Mouse (Mus musculus) liver, embryonic 13.5 days (tissue): ENCODE data around the gene Zscan5b. TPM values are rescaled to one million over a fixed set of nuclear protein-coding genes. Genes with fewer than 3 reads are reported as not detected.
"Not testable (repeated sequence)": the region's sequence is repeated elsewhere in the genome, so short reads cannot be mapped to it uniquely, and the experiment has no call there.

Experiments used
- ATAC-seq: fragments of 200-750 bp; cut with Nextera tagmentation; 2 replicates; pipeline ENCODE4 v1.8.0; 2017; ENCODE audit warnings: low read depth, mild to moderate bottlenecking, moderate number of reproducible peaks, moderate library complexity
- DNase-seq: peaks from one replicate; pipeline ENCODE4 v3.0.0; 2022
- H3K27ac ChIP-seq: fragments of 300-500 bp; sonication (generic); 2 replicates; pipeline ENCODE4 v1.5.1; 2015; ENCODE audit warnings: moderate library complexity, mild to moderate bottlenecking, inconsistent platforms
- H3K27me3 ChIP-seq: fragments of 300-500 bp; sonication (generic); 2 replicates; pipeline ENCODE4 v1.6.1; 2015; ENCODE audit warnings: mild to moderate bottlenecking, inconsistent platforms
- H3K36me3 ChIP-seq: fragments of 300-500 bp; sonication (generic); 2 replicates; pipeline ENCODE4 v1.6.1; 2015; ENCODE audit warnings: mild to moderate bottlenecking, inconsistent platforms
- H3K4me1 ChIP-seq: fragments of 300-500 bp; sonication (generic); replicated peaks from 2 replicates; pipeline ENCODE4 v1.6.1; 2015; ENCODE audit warnings: inconsistent platforms
- H3K4me2 ChIP-seq: fragments of 300-500 bp; sonication (generic); 2 replicates; pipeline ENCODE4 v1.6.1; 2015; ENCODE audit warnings: inconsistent platforms, mild to moderate bottlenecking, moderate library complexity
- H3K4me3 ChIP-seq: fragments of 300-500 bp; sonication (generic); replicated peaks from 2 replicates; pipeline ENCODE4 v1.5.1; 2015; ENCODE audit warnings: mild to moderate bottlenecking, inconsistent platforms
- H3K9ac ChIP-seq: fragments of 300-500 bp; sonication (generic); 2 replicates; pipeline ENCODE4 v1.6.1; 2015; ENCODE audit warnings: mild to moderate bottlenecking, inconsistent platforms
- H3K9me3 ChIP-seq: fragments of 300-500 bp; sonication (generic); replicated peaks from 2 replicates; pipeline ENCODE4 v1.6.1; 2016; ENCODE audit warnings: inconsistent platforms
- WGBS: fragments of 180-500 bp; shearing (Covaris S2); methylation state at CpG from one replicate; pipeline ENCODE4 v1.1.7; 2015; ENCODE audit not compliant: insufficient replicate concordance; 5-methylcytosine and 5-hydroxymethylcytosine counted together
- polyA plus RNA-seq: library from polyadenylated mRNA; unstranded; fragments of >200 nt; fragmentation: Nextera tagmentation; extraction: Ambion mirVana; gene quantifications from 2 replicates; pipeline ENCODE4 v1.2.1, GENCODE M21; 2015

The Zscan5b gene
- polyA plus RNA-seq, 1 experiment from 2014 or later = not detected

DNA sequence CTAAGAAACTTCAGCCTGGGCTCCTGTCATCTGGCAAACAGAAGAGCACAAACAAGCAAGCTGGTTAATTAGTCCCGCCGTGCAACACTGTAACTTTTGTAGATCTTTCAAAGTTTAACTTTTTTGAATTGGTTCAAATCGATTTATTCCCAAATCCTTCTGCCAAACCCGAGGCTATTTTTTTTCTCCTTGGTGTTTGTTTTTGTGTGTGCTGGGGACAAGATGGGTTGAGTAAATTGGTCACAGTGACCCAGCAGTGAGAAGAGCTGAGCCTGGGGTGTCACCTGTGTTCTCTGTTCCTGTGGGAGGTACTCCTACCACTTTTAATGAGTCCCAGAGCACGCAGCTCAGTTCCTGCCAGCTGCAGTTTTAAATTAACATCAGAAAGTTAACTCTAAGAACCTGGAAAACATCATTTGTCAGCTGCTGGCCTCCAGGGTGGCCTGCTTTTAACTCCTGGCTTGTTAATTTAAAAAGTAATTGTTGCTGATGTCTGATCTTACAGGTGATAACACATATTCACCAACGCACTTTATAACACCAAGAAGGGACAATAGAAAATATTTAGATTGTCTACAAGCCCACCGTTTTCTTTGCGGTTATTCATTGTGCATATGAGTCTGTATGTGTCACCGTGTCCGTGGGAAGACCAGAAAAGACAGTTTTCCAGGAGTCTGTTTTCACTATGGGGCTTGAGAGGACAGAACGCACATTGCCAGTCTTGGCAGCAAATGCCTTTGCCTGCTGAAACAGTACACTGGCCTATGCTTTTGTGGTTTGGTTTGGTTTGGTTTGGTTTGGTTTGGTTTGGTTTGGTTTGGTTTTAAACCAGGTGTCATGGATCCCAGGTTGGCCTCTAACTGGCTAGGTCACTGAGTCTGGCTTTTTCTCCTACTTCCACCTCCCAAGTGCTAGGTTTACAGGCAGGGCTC lies 22.5 kb downstream of the Zscan5b start:
- Histone ChIP-seq H3K27me3 (no peaks in the 10 kb centered on the region), H3K27ac (no peak overlapping the region), H3K9ac (no peak overlapping the region), H3K4me3 (no peak overlapping the region), H3K4me2 (no peak overlapping the region), H3K36me3 (no peaks in the 10 kb centered on the region), H3K4me1 (no peaks in the 10 kb centered on the region), H3K9me3 (no peaks in the 10 kb centered on the region)
- WGBS = 33% methylated on average over 11 of the region's 11 CpGs
- ATAC-seq (no peak), DNase-seq (no peak)

DNA sequence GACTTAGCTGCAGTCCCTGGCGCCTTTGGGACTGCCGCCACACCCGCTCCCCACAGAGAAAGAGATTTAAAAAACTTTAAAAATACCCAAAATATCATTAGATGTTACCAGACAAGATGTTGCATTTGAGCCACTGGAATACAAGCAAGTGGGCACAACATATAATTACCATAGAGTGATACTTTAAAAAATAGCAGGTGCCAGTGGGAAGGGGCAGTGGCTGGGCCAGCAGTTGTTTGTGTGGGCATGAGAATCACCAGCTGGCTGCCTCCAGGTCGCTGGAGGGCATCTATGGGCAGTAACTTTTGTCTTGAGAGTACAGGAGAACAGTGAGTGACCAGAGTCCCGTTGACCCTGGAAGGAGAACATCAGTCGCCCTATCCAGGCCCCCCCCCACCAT lies 30.3 kb downstream of the Zscan5b start, which contains the start of gene Epp13:
TSS of gene Epp13 (plus strand) at position 301 of the 400 bp plus-strand sequence.
- H3K4me3 ChIP-seq = no peak within 1 kb of the TSS
- H3K27me3 ChIP-seq = no peaks in the 10 kb centered on the region
- no peak for DNase-seq
- 59% methylated on average over 6 of the region's 6 CpGs for WGBS
- no peak within 1 kb of the TSS for H3K27ac ChIP-seq
- no peaks in the 10 kb centered on the region for H3K4me1 ChIP-seq
- H3K36me3 ChIP-seq = no peaks in the 10 kb centered on the region
- H3K9me3 ChIP-seq = no peaks in the 10 kb centered on the region
- ATAC-seq = no peak
- H3K9ac ChIP-seq = no peak within 1 kb of the TSS
- no peak within 1 kb of the TSS for H3K4me2 ChIP-seq

DNA sequence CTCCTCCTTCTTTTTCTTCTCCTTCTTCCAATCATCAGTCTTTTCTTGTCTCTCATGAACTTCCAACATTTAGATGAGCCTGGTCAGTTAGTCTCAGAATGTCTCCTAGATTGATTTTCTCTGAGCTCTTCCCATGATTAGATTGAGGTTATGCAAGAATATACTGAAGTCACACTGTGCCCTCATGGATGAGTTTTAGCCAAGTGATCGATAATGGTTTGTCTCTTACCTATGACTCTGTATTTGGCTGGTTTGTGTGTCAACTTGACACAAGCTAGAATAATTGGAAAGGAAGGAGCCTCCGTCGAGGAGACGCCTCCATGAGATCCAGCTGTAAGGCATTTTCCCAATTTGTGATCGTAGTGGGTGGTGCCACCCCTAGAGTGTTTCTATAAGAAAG lies 32.4 kb downstream of the Zscan5b start:
- no peaks in the 10 kb centered on the region for H3K36me3 ChIP-seq
- H3K27ac ChIP-seq = no peak overlapping the region
- H3K27me3 ChIP-seq = no peaks in the 10 kb centered on the region
- H3K9ac ChIP-seq = no peak overlapping the region
- no peaks in the 10 kb centered on the region for H3K9me3 ChIP-seq
- no peak overlapping the region for H3K4me3 ChIP-seq
- no peak overlapping the region for H3K4me2 ChIP-seq
- DNase-seq (no peak), ATAC-seq (no peak)
- H3K4me1 ChIP-seq = no peaks in the 10 kb centered on the region
- 76% methylated on average over 5 of the region's 5 CpGs for WGBS

DNA sequence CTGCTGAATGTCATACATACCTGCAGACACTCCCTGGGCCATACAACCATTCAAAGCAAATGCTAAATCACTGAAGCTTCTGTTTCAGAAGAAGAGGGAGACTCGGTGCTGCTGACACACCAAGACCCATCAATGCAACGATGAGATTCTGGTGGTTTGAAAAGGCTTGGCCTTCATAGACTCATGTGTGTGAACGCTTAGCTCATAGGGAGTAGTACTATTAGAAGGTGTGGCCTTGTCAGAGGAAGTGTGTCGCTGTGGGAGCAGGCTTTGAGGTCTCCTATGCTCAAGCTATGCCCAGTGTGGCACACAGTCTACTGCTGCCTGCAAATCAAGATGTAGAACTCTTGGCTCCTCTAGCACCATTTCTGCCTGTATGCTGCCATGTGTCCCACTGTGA lies 35.3 kb downstream of the Zscan5b start:
- no peak overlapping the region for H3K4me3 ChIP-seq
- 56% methylated on average over 4 of the region's 4 CpGs for WGBS
- ATAC-seq = no peak

DNA sequence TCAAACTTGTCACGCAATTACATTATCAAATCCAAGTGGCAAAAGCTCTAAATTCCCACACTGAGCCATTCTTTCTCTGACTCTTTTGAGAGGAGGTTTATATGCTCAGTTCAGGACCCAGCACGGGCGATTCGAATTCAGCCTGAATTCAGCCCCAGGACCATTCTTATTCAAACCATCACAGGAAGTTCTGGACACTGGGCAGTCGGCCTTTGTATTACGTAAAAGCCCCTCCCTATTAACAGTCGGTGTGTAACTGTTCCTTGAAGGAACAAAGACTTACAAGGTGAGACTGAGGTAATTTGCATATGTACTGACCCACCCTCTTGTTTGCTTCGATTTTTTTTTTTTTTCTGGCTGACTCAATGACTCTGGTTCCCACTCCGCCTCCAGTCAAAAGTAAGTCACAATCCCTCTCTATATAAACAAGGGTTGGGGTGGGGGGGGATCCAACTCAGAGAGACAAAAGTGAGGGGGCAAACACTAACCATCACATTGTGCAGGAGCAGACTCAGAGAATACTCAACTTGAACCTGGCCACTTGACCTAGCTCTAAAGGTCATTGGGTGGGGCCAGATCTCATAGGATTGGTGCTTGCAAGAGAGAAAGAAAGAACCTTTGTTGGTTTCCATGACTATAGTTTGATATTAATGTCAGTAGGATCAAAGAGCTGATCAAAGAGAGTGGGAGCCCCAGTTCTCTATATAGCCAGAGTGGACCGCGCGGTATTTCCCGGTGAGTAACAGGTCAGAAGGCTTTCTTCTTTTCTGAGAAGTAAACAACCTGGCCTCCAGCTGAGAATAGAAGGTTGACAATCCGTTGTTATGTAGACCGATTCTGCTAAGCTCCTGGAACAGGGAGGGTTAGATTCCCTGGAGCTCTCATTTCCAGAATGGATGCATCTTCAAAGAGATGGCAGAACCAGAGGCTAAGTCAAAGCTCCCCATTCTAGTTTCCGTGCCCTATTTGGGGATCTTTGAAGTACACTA lies 36.4 kb downstream of the Zscan5b start:
- no peak overlapping the region for H3K4me2 ChIP-seq
- no peak overlapping the region for H3K9ac ChIP-seq
- no peaks in the 10 kb centered on the region for H3K4me1 ChIP-seq
- no peaks in the 10 kb centered on the region for H3K36me3 ChIP-seq
- DNase-seq (no peak), ATAC-seq (no peak)
- WGBS = 36% methylated on average over 16 of the region's 16 CpGs
- H3K9me3 ChIP-seq = no peaks in the 10 kb centered on the region
- no peaks in the 10 kb centered on the region for H3K27me3 ChIP-seq
- H3K4me3 ChIP-seq = no peak overlapping the region
- H3K27ac ChIP-seq = no peak overlapping the region

More for the DNA sequence above, 35.3 kb downstream of the Zscan5b start:
- H3K27ac ChIP-seq = no peak overlapping the region
- no peaks in the 10 kb centered on the region for H3K9me3 ChIP-seq
- no peaks in the 10 kb centered on the region for H3K27me3 ChIP-seq
- no peak overlapping the region for H3K4me2 ChIP-seq
- H3K4me1 ChIP-seq = no peaks in the 10 kb centered on the region
- no peak overlapping the region for H3K9ac ChIP-seq
- no peak for DNase-seq
- no peaks in the 10 kb centered on the region for H3K36me3 ChIP-seq

DNA sequence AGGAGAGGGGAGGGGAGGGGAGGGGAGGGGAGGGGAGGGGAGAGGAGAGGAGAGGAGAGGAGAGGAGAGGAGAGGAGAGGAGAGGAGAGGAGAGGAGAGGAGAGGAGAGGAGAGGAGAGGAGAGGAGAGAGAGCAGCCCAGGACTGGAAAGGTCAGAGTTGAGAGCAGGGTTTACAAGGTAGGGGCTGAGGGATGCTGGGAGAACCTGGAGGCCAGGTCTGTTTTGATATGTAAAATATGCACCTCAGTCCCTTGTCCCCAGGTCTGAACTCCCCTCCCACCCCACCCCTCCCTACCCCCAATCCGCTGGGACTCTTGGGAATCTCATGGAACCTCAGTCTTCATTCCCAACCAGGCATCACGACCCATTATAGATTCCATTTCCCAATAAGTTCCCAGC lies 37.9 kb downstream of the Zscan5b start:
- H3K4me3 ChIP-seq, ATAC-seq, H3K36me3 ChIP-seq, DNase-seq, H3K9ac ChIP-seq, H3K27ac ChIP-seq, H3K4me1 ChIP-seq, H3K27me3 ChIP-seq, H3K4me2 ChIP-seq, H3K9me3 ChIP-seq: not testable (repeated sequence)
- WGBS = 46% methylated on average over 2 of the region's 2 CpGs

DNA sequence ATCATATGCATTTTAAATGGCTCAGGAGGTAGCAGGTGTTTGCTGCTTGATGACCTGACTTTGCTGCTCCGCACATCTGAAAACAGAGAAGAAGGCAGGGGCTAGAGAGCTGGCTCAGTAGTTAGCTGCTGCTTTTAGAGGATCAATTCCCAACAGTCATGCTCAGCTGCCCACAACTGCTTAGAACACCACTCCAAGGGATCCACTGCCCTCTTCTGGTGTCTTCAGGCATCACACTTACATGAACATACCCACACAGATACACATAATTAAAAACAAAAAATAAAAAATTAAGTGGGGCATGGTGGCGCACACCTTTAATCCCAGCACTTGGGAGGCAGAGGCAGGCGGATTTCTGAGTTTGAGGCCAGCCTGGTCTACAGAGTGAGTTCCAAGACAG lies 40.0 kb downstream of the Zscan5b start:
- 53% methylated on average over 3 of the region's 3 CpGs for WGBS
- H3K4me2 ChIP-seq = no peak overlapping the region
- no peaks in the 10 kb centered on the region for H3K4me1 ChIP-seq
- DNase-seq (no peak), ATAC-seq (no peak)
- no peaks in the 10 kb centered on the region for H3K36me3 ChIP-seq
- no peaks in the 10 kb centered on the region for H3K27me3 ChIP-seq
- H3K4me3 ChIP-seq = no peak overlapping the region
- H3K9me3 ChIP-seq = no peaks in the 10 kb centered on the region
- no peak overlapping the region for H3K27ac ChIP-seq
- no peak overlapping the region for H3K9ac ChIP-seq

DNA sequence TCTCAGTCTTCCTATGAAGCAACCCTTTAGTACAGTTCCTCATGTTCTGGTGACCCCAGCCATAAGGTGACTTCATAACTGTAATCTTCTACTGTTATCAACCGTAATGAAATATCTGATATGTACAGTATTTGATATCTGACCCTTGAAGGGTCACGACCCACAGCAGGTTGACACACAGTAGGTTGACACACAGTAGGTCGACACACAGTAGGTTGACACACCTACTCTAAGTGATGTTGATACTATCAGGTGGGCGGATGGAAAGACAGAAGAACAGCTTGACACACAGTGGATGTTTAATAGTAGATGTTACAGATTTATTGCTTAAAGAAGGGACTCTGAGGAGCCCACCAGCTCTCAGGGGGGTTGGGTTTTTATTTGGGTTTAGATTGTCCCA lies 40.9 kb downstream of the Zscan5b start:
- 62% methylated on average over 4 of the region's 4 CpGs for WGBS

DNA sequence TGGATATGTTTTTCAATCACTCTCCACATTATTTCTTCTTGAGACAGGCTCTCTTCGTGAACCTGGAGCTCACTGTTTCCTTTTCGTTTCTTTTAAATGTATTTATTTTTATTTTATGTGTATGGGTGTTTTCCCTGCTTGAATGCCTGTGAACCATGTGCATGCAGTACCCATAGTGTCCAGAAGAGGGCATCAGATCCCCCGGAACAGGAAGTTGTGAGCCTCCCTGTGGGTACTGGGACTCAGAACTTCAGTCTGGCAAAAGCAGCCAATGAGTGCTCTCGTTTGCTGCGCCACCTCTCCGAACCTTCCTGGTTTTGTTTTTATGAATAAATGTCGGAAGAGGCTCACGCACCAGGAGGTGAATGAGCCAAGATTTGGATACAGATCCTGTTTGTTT lies 43.6 kb downstream of the Zscan5b start:
- H3K36me3 ChIP-seq = no peaks in the 10 kb centered on the region
- no peak overlapping the region for H3K4me3 ChIP-seq
- no peaks in the 10 kb centered on the region for H3K4me1 ChIP-seq
- DNase-seq (peak; percentile 53), ATAC-seq (no peak; the same call in 1 of the 2 replicates)
- no peaks in the 10 kb centered on the region for H3K27me3 ChIP-seq
- 40% methylated on average over 8 of the region's 8 CpGs for WGBS
- H3K27ac ChIP-seq = no peak overlapping the region
- H3K4me2 ChIP-seq = no peak overlapping the region
- no peaks in the 10 kb centered on the region for H3K9me3 ChIP-seq
- H3K9ac ChIP-seq = no peak overlapping the region

More for the DNA sequence above, 40.9 kb downstream of the Zscan5b start:
- DNase-seq (no peak), ATAC-seq (no peak)
- Histone ChIP-seq H3K4me2 (no peak overlapping the region), H3K4me1 (no peaks in the 10 kb centered on the region), H3K4me3 (no peak overlapping the region), H3K27me3 (no peaks in the 10 kb centered on the region), H3K36me3 (no peaks in the 10 kb centered on the region), H3K9me3 (no peaks in the 10 kb centered on the region), H3K27ac (no peak overlapping the region), H3K9ac (no peak overlapping the region)

DNA sequence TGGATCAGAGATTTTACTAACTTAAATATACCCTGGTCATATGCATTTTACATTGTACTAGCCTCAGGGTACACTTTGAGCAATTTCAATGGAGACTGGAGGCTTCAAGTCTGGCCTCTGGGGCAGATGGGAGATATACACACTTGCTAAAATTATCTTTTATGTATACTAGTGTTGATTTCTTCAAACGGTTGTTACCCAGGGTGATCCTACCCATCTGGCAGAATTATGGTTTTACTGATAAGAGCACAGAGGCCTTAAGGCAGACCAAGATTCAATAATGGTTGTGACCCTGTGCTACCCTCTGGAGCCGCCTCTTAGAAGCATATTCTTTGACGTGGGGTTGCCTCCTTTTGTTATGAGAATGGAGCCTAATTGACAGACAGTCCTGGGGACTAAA lies 55.8 kb downstream of the Zscan5b start:
- Histone ChIP-seq H3K4me3 (no peak overlapping the region), H3K9ac (no peak overlapping the region), H3K9me3 (no peaks in the 10 kb centered on the region), H3K4me1 (peaks cover 24% of the 10 kb centered on the region), H3K27ac (peak overlapping the region; percentile 41; the same call in 1 of the 2 replicates), H3K36me3 (no peaks in the 10 kb centered on the region), H3K27me3 (no peaks in the 10 kb centered on the region), H3K4me2 (no peak overlapping the region)
- WGBS = 9% methylated on average over 3 of the region's 3 CpGs
- peak; percentile 29 for DNase-seq
- ATAC-seq = peak; percentile 86

DNA sequence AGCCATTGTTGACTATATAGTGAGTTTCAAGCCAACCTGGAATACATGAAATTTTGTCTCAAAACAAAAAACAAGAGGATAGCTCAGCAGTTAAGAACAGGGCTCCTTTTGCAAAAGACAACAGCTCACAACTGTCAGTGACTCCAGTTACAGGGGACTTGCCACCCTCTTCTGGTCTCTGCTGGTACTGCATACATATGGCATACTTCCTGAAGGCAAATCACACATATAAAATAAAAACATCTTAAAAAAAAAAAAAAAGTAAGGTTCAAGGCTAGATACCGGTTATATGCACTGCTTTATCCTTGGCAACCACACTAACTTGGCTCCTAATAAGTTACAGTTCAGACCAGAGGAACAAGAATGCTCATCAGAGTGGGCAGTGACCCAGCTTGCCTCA lies 60.7 kb downstream of the Zscan5b start:
- H3K36me3 ChIP-seq = no peaks in the 10 kb centered on the region
- peaks cover 47% of the 10 kb centered on the region for H3K4me1 ChIP-seq
- DNase-seq (peak; percentile 68), ATAC-seq (no peak)
- H3K27ac ChIP-seq = peak overlapping the region; percentile 30; the same call in 1 of the 2 replicates
- no peaks in the 10 kb centered on the region for H3K27me3 ChIP-seq
- H3K4me3 ChIP-seq = peak overlapping the region; percentile 63
- H3K9ac ChIP-seq = peak overlapping the region; percentile 68
- WGBS = 0% methylated on average over 1 of the region's 1 CpGs
- no peaks in the 10 kb centered on the region for H3K9me3 ChIP-seq
- H3K4me2 ChIP-seq = peak overlapping the region; percentile 64
